Mouse (Mus musculus) stomach, postnatal 0 days (tissue): ENCODE data around the gene Raph1.

Experiments used
- CTCF ChIP-seq: IDR thresholded peaks from 2 replicates; pipeline ENCODE4 v1.5.1; 2016; ENCODE audit warnings: antibody characterized with exemption, low read depth, mild to moderate bottlenecking, moderate library complexity
- EP300 ChIP-seq: optimal IDR thresholded peaks from 2 replicates; pipeline ENCODE3; 2016; ENCODE audit warnings: antibody characterized with exemption

- TF ChIP-seq EP300 (no peak), CTCF (no peak)
Observed at GRCm38 (mm10) chr1:60564691-60565090, 2.2 kb downstream of the Raph1 start.
